Mouse (Mus musculus) kidney, adult 2 months (tissue): ENCODE measurements around the gene Ginm1.

Experiments
- CTCF ChIP-seq: fragments of 200-500 bp; conservative IDR thresholded peaks from 2 replicates; pipeline ENCODE4 v1.5.1; 2011; ENCODE audit warnings: low read depth, mild to moderate bottlenecking, control low read depth, low read length, moderate library complexity, mixed read lengths; ENCODE audit not compliant: insufficient read depth, insufficient read length
- POLR2A ChIP-seq: fragments of 200-500 bp; IDR thresholded peaks from one replicate; pipeline ENCODE4 v1.6.1; 2011; ENCODE audit warnings: low read depth, low read length, control low read depth

GRCm38 (mm10) chr10:7821981-7822380, 29.4 kb upstream of the Ginm1 start:
- TF ChIP-seq CTCF (no peak), POLR2A (no peak)
